21 mouse cellular contexts compared by ENCODE assay signal in genomic region chr14:9331593-9331992, GRCm38 (mm10).
"Had no signal": no experiment of that assay in that cellular context is flagged by ENCODE, and none has a peak within 500 bp of the region (broad histone marks: within the 10 kb centered on the region; RNA-seq: fewer than 3 reads in every experiment).

No protein-coding gene starts in this region.

- ATAC-seq: intestine, embryonic 15.5 days; liver, embryonic 12.5 days had no signal

- H3K9me3 ChIP-seq: intestine, embryonic 15.5 days; kidney, embryonic 15.5 days; limb, embryonic 10.5 days; limb, embryonic 13.5 days; liver, embryonic 12.5 days; liver, embryonic 15.5 days; lung, embryonic 15.5 days; midbrain, embryonic 12.5 days; stomach, embryonic 15.5 days had no signal

- H3K27ac ChIP-seq: intestine, embryonic 15.5 days; kidney, embryonic 15.5 days; limb, embryonic 10.5 days; limb, embryonic 13.5 days; liver, embryonic 12.5 days; liver, embryonic 15.5 days; lung, embryonic 15.5 days; midbrain, embryonic 12.5 days; stomach, embryonic 15.5 days had no signal

- H3K36me3 ChIP-seq: intestine, embryonic 15.5 days; kidney, embryonic 15.5 days; limb, embryonic 10.5 days; limb, embryonic 13.5 days; liver, embryonic 12.5 days; liver, embryonic 15.5 days; lung, embryonic 15.5 days; midbrain, embryonic 12.5 days; stomach, embryonic 15.5 days had no signal

- H3K4me3 ChIP-seq: intestine, embryonic 15.5 days; kidney, embryonic 15.5 days; limb, embryonic 10.5 days; limb, embryonic 13.5 days; liver, embryonic 12.5 days; liver, embryonic 15.5 days; lung, embryonic 15.5 days; megakaryocyte, embryonic 14.5 days; midbrain, embryonic 12.5 days; stomach, embryonic 15.5 days had no signal

- DNase-seq: kidney, adult 11 months; kidney, adult 8-10 months; kidney, postnatal 10 days; kidney, postnatal 36 days; layer of hippocampus, postnatal 36 days; liver; lung, adult 18-20 months; lung, postnatal 10 days; lung, postnatal 36 days; right cerebral cortex, postnatal 4 days; thymus, postnatal 25 days had no signal

- H3K9ac ChIP-seq: intestine, embryonic 15.5 days; kidney, embryonic 15.5 days; limb, embryonic 13.5 days; liver, embryonic 12.5 days; liver, embryonic 15.5 days; lung, embryonic 15.5 days; midbrain, embryonic 12.5 days; stomach, embryonic 15.5 days had no signal

- H3K27me3 ChIP-seq: intestine, embryonic 15.5 days; kidney, embryonic 15.5 days; limb, embryonic 13.5 days; liver, embryonic 12.5 days; liver, embryonic 15.5 days; lung, embryonic 15.5 days; megakaryocyte, embryonic 14.5 days; midbrain, embryonic 12.5 days; stomach, embryonic 15.5 days had no signal

- H3K4me2 ChIP-seq: intestine, embryonic 15.5 days; kidney, embryonic 15.5 days; limb, embryonic 13.5 days; liver, embryonic 12.5 days; liver, embryonic 15.5 days; lung, embryonic 15.5 days; midbrain, embryonic 12.5 days; stomach, embryonic 15.5 days had no signal

- H3K4me1 ChIP-seq: intestine, embryonic 15.5 days; kidney, embryonic 15.5 days; limb, embryonic 10.5 days; limb, embryonic 13.5 days; liver, embryonic 12.5 days; liver, embryonic 15.5 days; lung, embryonic 15.5 days; megakaryocyte, embryonic 14.5 days; stomach, embryonic 15.5 days had no signal
